Mouse (Mus musculus) kidney, adult 2 months (tissue): Measurements from ENCODE around the gene Pkn3.

Experiments
- CTCF ChIP-seq: fragments of 200-500 bp; conservative IDR thresholded peaks from 2 replicates; pipeline ENCODE4 v1.5.1; 2011; ENCODE audit warnings: low read depth, mild to moderate bottlenecking, control low read depth, low read length, moderate library complexity, mixed read lengths; ENCODE audit not compliant: insufficient read depth, insufficient read length
- POLR2A ChIP-seq: fragments of 200-500 bp; IDR thresholded peaks from one replicate; pipeline ENCODE4 v1.6.1; 2011; ENCODE audit warnings: low read depth, low read length, control low read depth

DNA sequence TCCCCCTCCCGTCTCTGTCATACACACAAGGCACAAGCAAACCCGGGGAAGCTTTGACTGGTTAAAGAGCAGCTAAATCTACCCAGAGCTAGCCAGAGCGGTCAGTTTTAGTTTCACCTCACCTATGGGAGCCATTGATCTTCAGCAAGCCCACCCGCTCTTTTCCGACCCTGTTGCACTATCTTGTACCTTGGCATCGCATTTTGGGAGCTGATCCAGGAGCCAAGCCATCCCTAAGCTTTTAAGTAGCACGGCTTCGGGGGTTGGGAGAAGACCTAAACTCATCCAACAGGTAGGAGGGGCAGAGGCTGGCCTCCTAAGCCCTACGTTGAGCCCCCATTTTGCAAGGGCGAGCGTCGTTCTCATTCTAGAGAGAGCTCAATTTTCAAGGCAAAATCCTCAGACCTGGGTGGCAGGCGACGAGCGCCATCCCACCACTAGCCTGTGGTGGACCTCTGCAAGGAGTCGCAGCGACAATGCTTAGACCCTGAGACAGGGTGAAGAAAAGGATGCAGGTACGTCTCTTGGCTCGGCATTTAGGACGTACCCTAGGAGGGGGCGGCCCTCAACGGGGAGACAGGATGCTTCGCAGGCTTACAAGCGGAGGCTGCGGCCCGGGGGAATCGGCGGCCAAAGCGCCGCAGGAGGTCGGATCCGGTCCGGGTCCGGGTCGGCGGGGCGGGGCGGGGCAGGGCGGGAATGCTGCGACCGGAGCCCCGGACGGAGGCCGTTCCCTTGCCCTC, 46.4 kb downstream of the Pkn3 start:
- TF ChIP-seq CTCF (no peak), POLR2A (no peak)
